Mouse (Mus musculus): ENCODE data around the gene Fam193b. TPM values are rescaled to one million over a fixed set of nuclear protein-coding genes. Genes with fewer than 3 reads are reported as not detected.
"Not testable (repeated sequence)": the region's sequence is repeated elsewhere in the genome, so short reads cannot be mapped to it uniquely, and the experiment has no call there.

Fam193b gene
- 10 to 100 TPM in 1 of 2 experiments, 1 to 10 TPM in 1; 9.6 to 10.1 TPM for total RNA-seq (2021)
- long read RNA-seq, experiment 1, partial matches to known transcripts: 0 of 8 reads
- long read RNA-seq, experiment 1, other reads (novel, unspliced or antisense): 8 of 8 reads
- long read RNA-seq, experiment 2, full-length matches to known transcripts: 4 of 17 reads
- long read RNA-seq, experiment 2, partial matches to known transcripts: 4 of 17 reads
- long read RNA-seq, experiment 2, other reads (novel, unspliced or antisense): 9 of 17 reads

DNA sequence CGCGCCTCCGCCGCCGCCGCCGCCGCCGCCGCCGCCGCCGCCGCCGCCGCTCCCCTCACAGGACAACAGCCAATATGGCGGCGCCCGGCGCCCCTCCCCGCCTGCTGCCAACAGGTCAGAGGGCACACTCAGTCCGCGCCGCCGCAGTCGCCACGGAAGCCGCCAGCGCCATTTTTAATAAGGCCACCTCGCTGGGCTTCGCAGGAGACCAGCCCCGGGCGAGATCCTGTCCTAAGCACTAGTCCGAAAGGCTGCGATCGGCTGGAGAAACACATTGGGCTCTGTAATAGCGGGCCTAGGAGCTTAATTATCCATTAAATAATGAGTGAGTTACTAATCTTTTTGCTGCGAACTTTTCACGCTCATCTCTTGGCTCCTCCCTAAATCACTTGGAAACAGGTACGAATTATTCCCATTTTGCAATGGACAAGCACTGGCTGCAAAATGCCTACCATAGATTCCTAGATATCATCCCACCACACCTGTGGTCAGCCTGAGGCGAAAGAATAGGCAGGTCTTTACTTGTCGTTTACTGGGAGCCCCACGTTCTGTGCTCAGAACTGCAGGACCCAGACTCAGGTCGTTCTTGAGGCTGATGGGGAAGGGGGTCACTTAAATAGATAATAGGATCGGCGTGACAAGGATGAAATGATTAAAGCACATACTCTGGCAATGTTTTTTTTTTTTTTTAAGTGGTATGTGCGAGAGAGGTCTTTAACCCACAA is at the start of gene Fam193b:
TSS of gene Fam193b (minus strand) at position 94 of the 725 bp plus-strand sequence.
- DNase-seq (ENCODE audit: low spot score): peak; percentile 96

DNA sequence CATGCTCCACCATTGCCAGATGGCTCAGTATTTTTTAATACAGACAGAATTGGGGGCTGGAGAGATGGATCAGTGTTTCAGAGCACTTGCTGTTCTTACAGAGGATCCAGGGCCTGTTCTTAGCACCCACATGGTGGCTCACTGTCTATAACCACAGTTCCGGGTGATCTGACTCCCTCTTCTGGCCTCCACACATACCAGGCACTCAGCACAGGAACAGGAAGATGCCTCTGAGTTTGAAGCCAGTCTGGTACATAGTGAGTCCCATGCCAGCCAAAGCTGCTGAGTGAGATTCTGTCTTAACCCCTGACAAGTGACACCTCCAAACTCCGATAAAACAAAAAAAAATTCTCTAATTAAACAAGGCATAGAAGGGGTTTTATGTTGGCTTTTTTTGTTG is 49.4 kb upstream of the Fam193b start:
- no peak for DNase-seq (ENCODE audit: low spot score)

DNA sequence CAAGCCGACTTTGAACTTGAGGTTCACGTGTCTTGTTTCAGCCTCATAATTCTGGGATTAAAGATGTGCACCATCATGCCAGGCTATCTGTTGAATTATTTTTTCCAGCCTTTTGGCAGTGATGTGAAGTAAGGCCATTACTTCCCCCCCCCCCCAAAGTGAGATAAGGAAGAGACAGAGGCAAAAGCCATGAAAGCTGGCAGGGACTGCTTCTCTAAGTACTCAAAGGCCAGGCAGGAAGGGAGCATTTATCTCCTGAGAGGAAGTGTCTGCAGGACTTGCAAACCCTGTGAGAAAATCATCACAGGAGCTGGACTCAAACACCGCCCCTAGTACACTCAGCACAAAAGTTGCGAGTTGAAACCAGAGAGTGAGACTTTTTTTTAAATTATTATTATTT is 48.4 kb upstream of the Fam193b start:
- DNase-seq (ENCODE audit: low spot score): no peak

DNA sequence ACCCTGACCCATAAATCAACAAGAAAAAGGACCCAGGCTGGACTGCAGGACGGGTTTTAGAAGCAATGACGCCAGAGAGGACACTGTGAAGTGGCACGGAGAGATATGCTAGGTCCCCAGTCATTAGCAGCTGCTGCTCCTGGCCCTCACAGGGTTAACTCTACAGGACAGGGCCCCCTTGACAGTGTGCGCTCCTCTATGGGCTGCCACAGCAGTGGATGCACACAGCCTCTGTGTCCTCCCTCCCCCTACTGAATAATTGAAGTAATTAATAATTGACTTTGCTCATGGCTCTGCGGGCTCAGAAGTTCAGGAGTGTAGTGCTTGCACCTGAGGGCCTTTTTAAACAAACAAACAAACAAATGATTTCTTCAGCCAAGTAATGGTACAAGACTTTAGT is 42.6 kb upstream of the Fam193b start:
- no peak for DNase-seq (ENCODE audit: low spot score)

DNA sequence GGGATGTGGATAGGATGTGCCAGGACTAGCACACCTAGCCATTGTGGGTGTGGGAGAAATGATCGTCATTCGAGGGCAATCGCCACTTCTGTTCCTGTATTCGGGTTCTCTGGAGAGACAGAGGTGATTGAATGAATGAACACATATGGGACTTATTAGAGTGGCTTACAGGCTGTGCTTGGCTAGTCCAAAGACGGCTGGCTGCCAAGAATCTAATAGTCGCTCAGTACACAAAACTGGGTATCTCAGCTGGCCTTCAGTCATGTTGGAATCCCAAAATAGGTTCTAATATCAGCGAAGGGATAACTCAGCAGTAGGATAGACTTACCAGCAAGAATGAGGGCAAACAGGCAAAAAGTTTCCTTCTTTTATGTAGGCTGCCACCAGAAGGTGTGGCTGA is 41.1 kb upstream of the Fam193b start:
- no peak for DNase-seq (ENCODE audit: low spot score)

DNA sequence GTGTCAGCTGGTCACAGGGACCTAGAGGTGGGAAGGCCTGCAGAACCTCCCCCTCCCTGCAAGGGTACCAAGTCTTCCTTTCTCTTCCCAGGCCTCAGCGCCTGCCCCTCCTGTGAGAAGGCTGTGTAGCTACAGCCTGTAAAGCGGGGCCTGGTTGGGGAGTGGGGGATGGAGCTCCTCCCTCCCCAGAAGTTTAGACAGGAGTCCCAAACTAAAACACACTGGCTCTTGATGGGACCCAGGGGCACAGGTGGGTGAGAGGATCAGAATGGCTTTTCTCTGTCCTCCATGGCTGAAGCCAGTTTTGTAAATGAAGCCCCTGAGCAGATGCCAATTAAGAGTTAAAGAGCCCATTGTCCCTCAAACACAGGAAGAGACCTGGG is 36.7 kb upstream of the Fam193b start:
- DNase-seq (ENCODE audit: low spot score): no peak

DNA sequence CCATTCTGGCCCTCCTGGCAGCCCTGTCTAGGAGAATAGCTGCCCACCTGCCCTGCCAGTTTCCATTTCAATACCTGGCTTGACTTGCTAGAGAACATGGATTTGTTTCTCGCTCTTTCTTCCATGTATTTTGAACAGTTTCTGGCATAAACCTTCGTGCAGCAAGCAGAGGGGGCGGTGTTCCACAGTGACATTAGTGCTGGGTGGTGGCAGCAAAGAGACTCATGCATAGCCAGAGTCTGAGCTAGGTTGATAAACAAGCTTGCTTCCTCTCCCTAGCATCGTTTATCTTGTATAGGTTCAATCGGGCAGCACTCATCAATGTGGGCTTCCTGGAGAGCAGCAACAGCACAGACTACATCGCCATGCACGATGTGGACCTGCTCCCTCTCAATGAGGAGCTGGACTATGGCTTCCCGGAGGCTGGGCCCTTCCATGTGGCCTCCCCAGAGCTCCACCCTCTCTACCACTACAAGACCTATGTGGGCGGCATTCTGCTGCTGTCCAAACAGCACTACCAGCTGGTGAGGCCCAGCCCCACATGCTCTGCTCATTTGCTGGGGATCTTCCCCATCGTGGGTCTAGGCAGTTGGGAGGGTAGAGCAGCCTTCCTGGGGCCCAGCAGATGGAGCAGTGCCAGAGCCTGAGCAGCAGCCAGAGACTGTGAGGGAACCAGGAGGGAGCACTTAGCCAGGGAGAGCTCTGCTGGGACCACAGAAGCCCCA is 36.1 kb upstream of the Fam193b start:
- no peak for DNase-seq (ENCODE audit: low spot score)

DNA sequence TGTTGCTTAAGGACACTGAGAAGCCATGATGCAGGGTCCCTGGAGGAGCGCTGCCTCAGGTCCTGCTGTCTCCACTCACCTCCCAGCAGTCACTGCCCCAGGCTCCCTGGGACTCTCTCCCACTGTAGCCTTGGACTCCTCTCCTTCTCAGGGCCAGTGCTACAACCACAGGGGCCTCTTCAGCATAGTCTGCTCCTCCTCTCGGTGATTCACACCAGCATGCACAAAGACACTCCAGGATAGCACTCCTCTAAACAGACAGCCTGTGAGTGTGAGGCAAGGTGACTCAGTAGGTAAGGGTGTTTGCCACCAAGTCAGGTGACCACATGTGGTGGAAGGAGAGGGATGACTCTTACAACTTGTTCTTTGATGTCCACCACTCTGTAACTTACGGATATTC is 33.7 kb upstream of the Fam193b start:
- DNase-seq (ENCODE audit: low spot score): no peak

DNA sequence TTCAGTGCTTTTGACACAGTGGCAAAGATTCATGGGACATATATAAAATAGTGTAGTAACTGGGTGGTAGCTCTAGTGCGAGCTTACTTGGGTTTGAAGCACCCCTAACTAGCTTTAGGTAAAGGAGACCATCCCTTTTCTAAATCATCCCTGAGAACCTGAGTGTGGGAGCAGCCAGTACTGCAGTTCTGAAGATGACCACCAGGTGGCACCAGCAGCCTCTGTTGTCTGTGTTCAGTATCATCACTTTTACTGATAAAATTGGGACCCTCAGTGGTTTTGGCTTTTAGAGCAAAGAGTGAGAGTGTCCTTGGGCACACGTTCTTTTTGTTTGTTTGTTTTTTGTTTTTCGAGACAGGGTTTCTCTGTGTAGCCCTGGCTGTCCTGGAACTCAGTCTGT is 30.7 kb upstream of the Fam193b start:
- DNase-seq (ENCODE audit: low spot score): peak; percentile 80

DNA sequence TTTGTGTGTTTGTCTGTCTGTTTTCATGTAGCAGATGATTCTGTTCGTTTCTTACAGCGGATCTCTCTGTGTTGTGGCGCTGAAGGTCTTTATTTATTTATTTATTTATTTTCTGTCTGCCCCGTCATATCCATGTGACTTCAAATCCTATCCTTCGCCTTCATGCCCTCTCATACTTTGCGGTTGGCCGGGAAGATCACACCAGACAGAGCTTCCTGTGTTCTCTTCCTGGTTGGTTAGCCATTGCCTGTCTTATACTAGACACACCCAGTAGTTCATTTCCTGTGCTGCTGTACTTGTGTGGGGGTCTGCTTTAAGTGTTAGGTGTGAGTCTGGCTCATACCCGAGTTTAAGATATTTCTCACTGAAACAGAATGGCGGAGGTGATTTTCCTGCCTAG is 29.7 kb upstream of the Fam193b start:
- no peak for DNase-seq (ENCODE audit: low spot score)

DNA sequence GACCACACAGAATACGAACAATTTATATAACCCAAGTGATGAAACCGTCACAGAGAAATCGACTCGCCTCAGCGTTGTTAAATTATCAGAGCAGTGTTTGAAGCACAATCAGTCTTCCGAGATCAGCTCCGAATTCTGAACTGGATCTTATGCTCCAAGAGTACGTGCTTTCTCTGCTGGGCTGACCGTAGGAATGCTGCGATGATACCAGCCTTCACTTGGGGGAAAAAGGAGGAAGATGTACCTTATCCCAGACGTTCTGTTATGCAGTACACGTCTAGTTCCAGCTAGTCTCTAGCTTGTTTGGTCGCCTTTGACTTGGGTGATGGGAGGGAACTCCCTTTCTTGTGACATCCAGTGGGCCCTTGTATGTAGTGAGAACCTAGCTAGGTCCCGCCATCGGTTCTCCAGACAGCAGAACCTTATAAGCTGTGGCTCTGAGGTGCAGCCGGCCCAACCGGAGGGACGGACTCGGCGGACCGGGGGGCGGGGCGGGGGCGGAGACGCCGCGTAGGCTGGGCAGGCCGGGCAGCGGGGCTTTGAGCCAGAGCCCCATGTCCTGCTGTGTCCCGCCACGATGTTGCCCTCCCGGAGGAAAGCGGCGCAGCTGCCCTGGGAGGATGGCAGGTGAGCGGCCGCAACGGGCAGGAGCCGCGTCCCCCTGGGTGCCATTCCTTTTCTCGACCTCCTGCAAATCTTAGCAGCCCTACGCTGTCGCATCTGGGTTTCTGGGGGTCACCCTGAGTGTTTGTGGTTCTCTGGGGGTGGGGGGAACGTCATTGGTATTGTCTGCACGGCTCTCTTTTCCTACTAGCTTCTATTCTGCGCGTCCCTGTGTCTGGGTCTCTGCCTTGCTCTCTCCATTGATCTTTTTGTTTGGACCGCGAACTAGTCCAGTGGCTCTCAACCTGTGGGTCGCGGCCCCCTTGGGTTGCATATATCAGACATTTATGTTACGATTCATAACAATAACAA is 28.9 kb upstream of the Fam193b start, which contains the start of gene B4galt7:
TSS of gene B4galt7 (plus strand) at position 331 of the 975 bp plus-strand sequence.
- DNase-seq (ENCODE audit: low spot score): peak; percentile 87

DNA sequence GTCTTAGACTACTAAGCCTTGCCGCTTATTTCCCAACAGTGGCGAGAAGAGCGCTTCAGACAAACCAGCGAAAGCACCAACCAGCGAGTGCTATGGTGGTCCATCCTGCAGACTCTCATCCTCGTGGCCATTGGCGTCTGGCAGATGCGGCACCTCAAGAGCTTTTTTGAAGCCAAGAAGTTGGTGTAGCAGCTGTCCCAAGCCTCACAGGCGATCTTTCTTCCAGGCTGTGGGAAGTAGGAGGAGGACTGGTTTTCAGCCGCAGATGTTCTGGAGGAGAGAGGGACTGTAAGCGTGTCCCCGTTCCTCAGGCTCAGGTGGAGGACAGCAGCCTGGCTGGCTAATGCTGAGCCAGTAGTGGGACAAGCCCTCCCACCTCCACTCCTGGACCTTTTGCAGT is 25.9 kb upstream of the Fam193b start:
- no peak for DNase-seq (ENCODE audit: low spot score)

DNA sequence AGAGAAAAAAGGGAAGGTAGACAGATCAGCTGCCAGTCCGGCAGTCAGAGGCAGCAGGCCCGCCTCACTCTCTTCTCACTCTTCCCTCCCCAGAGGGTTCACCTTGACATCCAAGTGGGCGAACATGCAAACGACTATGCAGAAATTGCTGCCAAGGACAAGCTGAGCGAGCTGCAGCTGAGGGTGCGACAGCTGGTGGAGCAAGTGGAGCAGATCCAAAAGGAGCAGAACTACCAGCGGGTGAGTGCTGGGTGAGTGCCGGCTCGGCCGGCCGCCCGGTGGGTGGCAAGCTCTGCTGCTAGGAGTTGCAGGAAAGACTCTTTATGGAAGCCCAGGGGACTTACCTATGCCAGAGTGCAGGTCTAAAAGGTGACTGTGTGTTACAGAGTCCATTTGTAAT is 24.5 kb upstream of the Fam193b start:
- DNase-seq (ENCODE audit: low spot score): peak; percentile 68

DNA sequence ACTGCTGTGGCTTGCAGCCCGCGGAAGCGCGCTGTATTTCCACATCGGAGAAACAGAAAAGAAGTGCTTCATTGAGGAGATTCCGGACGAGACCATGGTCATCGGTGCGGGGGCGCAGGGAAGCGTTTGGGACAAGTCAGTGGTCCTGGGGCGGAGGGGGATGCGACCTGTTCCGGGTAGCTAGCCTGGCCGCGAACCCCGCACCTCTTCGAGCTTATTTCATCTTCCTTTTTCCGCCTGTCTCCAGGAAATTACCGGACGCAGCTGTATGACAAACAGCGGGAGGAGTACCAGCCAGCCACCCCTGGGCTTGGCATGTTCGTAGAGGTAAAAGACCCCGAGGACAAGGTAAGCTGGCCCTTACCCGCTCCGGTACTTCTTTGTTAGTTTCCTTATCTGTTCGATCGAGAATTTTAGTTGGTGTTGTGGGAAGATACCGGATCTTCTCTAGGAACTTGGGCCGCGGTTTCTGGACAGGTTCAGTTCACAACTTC is 22.4 kb upstream of the Fam193b start:
- no peak for DNase-seq (ENCODE audit: low spot score)

DNA sequence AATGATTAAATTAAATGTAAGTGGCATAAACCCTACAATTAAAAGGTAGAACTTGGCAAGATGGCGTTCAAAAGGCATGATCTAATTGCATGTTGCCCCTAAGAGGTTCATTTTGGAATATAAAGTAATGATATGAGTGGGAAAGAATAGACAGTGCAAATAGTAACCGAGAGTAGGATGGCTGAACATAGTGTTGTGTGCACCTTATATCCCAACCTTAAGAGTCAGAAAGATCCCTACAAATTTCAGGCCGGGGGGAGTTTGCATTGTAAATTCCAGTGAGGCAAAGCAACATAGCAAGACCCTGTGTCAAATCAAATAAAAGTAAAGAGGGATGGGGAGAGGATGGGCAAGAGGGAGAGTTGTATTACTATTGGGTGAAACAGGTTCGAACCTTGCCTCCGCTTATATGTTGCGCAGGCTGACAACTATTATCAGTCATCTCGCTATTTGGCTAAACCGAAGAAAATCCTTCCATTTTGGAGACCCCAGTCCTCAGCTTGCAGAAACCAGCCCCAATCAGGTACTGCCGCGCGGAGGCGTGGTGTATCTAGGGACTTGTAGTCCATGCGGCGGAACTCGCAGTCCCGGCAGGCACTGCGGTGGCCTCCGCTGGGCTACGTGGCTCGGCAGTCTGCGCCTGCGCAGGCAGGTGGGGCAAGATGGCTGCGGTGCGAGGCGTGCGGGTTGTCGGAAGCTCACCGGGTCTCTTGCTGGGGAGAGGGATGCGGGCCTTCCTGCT is 21.8 kb upstream of the Fam193b start:
- DNase-seq (ENCODE audit: low spot score): peak; percentile 96

DNA sequence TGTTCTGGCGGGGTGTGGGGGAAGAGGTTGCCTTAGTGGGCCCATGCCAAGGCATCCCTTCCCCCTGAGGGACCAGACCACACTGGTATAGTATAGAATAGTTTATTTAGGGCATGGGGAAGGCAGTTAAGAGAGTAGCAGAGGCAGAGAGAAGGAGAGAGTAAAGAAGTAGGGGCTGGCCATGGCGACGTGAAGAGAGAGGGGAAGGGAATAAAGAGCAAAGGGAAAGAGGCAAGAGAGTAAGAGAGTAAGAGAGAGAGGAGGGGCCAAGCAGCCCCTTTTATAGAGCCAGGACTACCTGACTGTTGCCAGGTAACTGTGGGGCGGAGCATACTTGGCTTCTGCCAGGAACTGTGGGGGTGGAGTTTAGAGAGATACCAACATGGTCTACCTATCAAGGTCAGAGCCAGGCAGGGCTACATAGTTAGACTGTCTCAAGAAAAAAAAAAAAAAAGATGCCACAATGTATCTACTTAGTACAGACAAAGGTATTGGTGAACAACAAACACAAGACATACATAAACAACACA is 21.1 kb upstream of the Fam193b start:
- DNase-seq (ENCODE audit: low spot score): no peak

DNA sequence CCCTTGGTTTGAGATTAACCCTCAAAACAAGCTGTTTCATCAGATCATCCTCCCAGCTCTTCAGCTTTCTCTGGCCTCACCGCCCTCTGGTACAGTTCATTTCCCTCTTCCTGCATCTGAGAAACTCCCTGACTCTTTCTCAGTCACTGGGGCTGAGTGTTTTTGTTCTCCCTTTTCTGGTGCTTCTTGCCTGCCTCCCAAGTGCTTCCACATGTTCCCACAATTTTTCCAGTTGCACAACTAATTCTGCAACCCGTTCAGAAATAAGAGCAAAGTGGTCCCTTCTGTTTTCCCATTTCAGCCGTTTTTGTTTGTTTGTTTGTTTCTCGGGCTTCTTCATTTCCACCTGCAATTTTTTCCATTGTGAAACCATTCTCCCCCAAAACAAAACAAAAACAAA is 7.2 kb upstream of the Fam193b start:
- no peak for DNase-seq (ENCODE audit: low spot score)

DNA sequence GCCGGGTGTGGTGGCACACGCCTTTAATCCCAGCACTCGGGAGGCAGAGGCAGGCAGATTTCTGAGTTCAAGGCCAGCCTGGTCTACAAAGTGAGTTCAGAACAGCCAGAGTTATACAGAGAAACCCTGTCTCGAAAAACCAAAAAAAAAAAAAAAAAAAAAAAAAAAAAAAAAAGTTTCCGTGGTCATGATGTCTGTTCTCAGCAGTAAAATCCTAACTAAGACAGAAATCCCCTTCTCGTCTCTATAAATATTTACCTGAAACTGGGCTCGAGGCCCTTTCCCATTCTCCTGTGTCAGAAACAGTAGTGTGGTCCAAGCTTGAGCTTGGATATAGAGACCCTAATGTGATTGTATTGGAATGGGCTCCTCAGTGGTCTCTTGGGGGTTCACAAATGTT is 6.0 kb upstream of the Fam193b start:
- not testable (repeated sequence) for DNase-seq (ENCODE audit: low spot score)

DNA sequence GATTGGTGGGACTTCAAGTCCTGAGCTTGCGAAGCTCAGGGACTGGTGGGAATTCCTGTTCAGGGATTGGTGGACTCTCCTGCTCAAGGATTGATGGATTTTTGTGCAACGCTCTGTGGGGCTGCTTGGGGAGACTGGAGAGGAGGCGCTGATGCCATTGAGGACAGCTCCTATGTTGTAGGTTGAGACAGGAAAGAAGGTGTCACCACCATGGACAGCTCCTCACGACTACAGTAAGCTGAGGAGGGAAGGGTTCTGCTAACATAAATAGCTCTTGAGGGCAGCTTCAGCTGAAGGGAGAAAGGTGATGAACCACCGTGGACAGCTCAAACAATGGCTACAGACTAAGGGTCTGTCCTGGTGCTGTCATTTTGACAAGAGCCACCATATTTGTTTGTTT is 5.0 kb upstream of the Fam193b start:
- DNase-seq (ENCODE audit: low spot score): no peak

DNA sequence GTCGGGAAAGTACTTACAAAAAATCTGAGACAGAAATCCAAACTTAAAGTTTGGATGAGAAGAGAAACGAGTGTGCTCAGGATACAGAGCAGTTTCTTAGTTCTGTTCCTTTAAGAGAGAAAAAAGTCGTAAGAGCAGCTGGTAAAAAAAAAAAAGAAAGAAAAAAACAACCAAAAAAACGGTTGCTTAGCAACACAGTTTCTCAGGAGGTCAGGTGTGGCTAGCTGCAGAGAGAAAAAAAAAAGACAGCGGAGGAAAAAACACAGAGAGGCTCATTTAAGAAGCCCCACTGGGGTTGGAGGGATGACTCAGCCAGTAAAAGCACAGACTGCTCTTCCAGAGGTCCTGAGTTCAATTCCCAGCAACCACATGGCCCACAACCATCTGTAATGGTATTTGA is 3.4 kb upstream of the Fam193b start:
- no peak for DNase-seq (ENCODE audit: low spot score)

Data from gastrocnemius, adult 18-20 months (tissue).